Mouse (Mus musculus): ENCODE results near the gene Arpc2. TPM values are rescaled to one million over a fixed set of nuclear protein-coding genes. Genes with fewer than 3 reads are reported as not detected.

Arpc2 gene
- polyA plus RNA-seq, 1 experiment from 2014 or later = 370 TPM

DNA sequence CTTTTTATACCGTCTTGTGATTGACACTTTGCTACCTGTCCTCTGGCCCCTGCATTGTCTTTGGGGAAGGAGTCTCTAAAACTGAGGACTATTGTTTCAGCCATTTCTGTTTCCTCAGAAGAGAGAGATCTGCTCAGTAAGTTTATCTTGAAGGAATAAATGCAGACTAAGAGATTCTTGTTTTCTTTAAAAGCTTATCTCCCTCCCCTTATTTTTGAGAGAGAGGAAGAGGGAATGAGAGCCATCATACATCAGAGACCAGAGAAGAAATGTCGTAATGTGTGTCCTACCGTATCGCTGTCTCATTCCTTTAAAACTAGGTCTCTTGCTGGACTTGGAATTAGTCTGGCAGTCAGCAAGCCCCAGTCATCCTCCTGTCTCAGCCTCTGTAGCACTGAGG lies 4.9 kb downstream of the Arpc2 start:
- H3K9me3 ChIP-seq (replicated peaks) = no peaks in the 10 kb centered on the region
- no peak overlapping the region for H3K9ac ChIP-seq
- no peak overlapping the region for H3K4me2 ChIP-seq (replicated peaks)
- ATAC-seq (ENCODE audit: low FRiP score) = no peak
- H3K4me3 ChIP-seq = no peak overlapping the region
- no peaks in the 10 kb centered on the region for H3K36me3 ChIP-seq
- WGBS = 86% methylated on average over 4 of the region's 4 CpGs
- no peaks in the 10 kb centered on the region for H3K27me3 ChIP-seq
- H3K4me1 ChIP-seq = peaks cover 32% of the 10 kb centered on the region
- H3K27ac ChIP-seq = no peak overlapping the region

GRCm38 (mm10) chr1:74245525-74245924 lies 9.6 kb downstream of the Arpc2 start:
- 92% methylated on average over 2 of the region's 2 CpGs for whole genome bisulfite sequencing
- Histone ChIP-seq H3K9ac (no peak overlapping the region), H3K4me2 (replicated peaks) (no peak overlapping the region), H3K4me1 (0 out of 2 replicates have a peak, but pooled peaks cover under 1% of the 10 kb centered on the region), H3K27me3 (no peaks in the 10 kb centered on the region), H3K27ac (no peak overlapping the region), H3K36me3 (peaks cover 19% of the 10 kb centered on the region), H3K9me3 (replicated peaks) (no peaks in the 10 kb centered on the region), H3K4me3 (no peak overlapping the region)
- ATAC-seq (ENCODE audit: low FRiP score) = no peak

DNA sequence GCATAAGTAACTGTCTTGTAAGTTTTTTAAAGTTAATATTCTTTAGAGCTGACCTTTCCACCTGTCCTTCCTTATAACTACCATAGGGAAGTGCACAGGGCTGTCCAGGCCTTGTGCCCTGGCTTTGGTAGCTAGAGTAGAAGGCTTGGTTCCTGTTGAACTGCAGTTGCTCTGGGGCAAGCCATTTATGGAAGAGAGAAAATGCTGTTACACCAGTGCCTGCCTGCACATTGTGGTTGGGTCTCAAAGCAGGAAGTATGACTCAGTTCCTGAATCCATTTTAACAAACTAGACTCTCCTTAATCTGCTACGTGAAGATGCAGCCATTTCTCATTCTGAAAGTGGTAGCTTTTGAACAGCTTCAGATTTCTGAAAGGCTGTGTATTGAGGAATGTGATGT lies 12.9 kb downstream of the Arpc2 start:
- Histone ChIP-seq H3K27ac (no peak overlapping the region), H3K4me3 (no peak overlapping the region), H3K9ac (no peak overlapping the region), H3K27me3 (no peaks in the 10 kb centered on the region), H3K4me2 (replicated peaks) (no peak overlapping the region), H3K4me1 (no peaks in the 10 kb centered on the region), H3K36me3 (peaks cover 45% of the 10 kb centered on the region), H3K9me3 (replicated peaks) (no peaks in the 10 kb centered on the region)
- ATAC-seq (ENCODE audit: low FRiP score) = no peak
- WGBS = 83% methylated on average over 1 of the region's 1 CpGs

DNA sequence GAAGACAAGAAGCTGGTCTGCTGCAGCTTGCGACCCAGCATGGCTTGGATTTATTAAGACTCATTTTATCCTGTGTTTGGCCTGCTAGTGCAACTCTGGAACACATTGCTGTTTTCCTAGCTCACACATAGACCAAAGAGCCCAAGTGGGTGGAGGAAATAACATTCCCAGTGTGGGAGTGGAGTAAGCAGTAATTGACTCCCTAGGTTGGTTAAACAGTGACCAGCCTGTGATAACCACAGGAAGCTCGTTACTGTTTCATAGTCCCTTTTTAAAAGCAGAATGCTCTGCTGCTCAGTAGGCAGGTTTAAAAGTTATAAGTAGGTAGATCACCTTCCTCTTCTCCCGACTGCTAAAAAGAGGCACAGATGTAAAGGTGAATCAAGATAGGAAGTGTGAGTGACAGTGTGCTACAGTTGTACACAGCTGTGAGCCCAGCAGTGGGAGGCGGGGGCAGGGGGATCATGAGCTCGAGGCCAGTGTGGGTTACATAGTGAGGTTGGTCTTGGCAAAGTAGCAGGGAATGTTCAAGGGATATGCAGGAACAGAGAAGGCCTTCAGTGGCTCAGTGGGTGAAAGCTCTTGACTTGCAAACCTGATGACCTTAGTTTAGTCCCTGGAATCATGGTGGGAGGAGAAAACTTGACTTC lies 13.6 kb downstream of the Arpc2 start:
- H3K4me3 ChIP-seq = no peak overlapping the region
- ATAC-seq (ENCODE audit: low FRiP score) = no peak
- H3K4me1 ChIP-seq = no peaks in the 10 kb centered on the region
- H3K4me2 ChIP-seq (replicated peaks) = no peak overlapping the region
- WGBS = 80% methylated on average over 5 of the region's 5 CpGs
- H3K9ac ChIP-seq = no peak overlapping the region
- peaks cover 45% of the 10 kb centered on the region for H3K36me3 ChIP-seq
- no peaks in the 10 kb centered on the region for H3K9me3 ChIP-seq (replicated peaks)
- no peak overlapping the region for H3K27ac ChIP-seq
- H3K27me3 ChIP-seq = no peaks in the 10 kb centered on the region

GRCm38 (mm10) chr1:74250096-74250495 lies 14.2 kb downstream of the Arpc2 start:
- WGBS = 93% methylated on average over 4 of the region's 4 CpGs
- H3K4me1 ChIP-seq = no peaks in the 10 kb centered on the region
- peaks cover 49% of the 10 kb centered on the region for H3K36me3 ChIP-seq
- no peaks in the 10 kb centered on the region for H3K9me3 ChIP-seq (replicated peaks)
- H3K27ac ChIP-seq = no peak overlapping the region
- H3K27me3 ChIP-seq = no peaks in the 10 kb centered on the region
- H3K9ac ChIP-seq = no peak overlapping the region
- no peak for ATAC-seq (ENCODE audit: low FRiP score)
- no peak overlapping the region for H3K4me3 ChIP-seq
- H3K4me2 ChIP-seq (replicated peaks) = no peak overlapping the region

DNA sequence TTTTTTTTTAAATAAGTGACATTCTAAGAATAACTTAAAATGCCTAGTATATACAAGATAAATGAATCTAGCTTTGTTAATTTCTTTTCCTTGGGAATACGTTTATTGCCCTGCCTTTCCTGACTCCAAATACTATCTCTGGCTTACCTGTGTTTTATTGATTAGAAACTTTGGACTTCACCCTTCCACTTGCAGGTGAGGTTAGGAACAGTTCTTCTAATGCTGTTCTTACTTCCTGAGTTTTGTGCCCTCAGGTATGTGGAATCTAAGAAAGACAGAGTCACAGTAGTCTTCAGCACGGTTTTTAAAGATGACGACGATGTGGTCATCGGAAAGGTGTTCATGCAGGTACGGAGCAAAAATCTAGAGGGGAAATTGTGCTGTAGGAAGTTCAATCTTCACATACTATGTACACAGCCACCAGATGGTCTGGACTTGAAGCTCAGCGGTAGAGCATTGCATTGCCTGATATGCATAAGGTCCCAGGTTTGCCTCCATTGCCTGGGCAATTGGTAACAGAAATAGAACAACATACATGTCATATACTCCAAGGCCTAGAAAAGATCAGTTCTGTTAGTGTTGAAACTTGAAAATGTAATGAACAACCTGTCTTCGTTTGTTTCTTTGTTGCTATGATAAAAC lies 19.9 kb downstream of the Arpc2 start:
- no peak overlapping the region for H3K9ac ChIP-seq
- peaks cover 71% of the 10 kb centered on the region for H3K36me3 ChIP-seq
- H3K4me3 ChIP-seq = no peak overlapping the region
- H3K27ac ChIP-seq = no peak overlapping the region
- no peak overlapping the region for H3K4me2 ChIP-seq (replicated peaks)
- H3K9me3 ChIP-seq (replicated peaks) = no peaks in the 10 kb centered on the region
- no peaks in the 10 kb centered on the region for H3K27me3 ChIP-seq
- no peaks in the 10 kb centered on the region for H3K4me1 ChIP-seq
- WGBS = 98% methylated on average over 8 of the region's 8 CpGs
- no peak for ATAC-seq (ENCODE audit: low FRiP score)

DNA sequence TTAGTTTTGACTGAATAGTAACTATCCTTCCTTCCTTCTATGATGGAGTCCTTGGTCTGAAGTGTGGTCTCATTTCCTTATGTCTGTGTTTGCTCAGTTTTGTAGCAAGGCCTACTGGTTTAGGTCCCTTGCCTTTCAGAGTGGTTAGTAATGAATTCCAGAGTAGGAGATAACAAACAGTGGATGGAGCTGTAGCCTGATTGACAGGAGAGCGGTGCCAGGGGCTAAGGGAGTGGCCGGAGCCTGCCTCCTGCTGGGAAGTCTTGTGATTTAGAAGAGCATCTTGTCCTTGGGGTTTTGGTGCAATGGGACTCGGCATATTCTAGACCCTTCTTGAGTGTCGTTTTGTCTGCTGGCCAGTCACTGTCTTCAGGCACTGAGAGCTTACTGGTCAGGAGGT lies 20.9 kb downstream of the Arpc2 start:
- Histone ChIP-seq H3K4me2 (replicated peaks) (no peak overlapping the region), H3K4me1 (no peaks in the 10 kb centered on the region), H3K9ac (no peak overlapping the region), H3K9me3 (replicated peaks) (no peaks in the 10 kb centered on the region), H3K36me3 (peaks cover 66% of the 10 kb centered on the region), H3K27me3 (no peaks in the 10 kb centered on the region), H3K4me3 (no peak overlapping the region), H3K27ac (no peak overlapping the region)
- 83% methylated on average over 4 of the region's 4 CpGs for WGBS
- no peak for ATAC-seq (ENCODE audit: low FRiP score)

GRCm38 (mm10) chr1:74262510-74262909 lies 26.6 kb downstream of the Arpc2 start:
- H3K4me3 ChIP-seq = no peak overlapping the region
- WGBS = 94% methylated on average over 6 of the region's 6 CpGs
- no peak overlapping the region for H3K4me2 ChIP-seq (replicated peaks)
- H3K27ac ChIP-seq = no peak overlapping the region
- no peak overlapping the region for H3K9ac ChIP-seq
- H3K27me3 ChIP-seq = no peaks in the 10 kb centered on the region
- no peak for ATAC-seq (ENCODE audit: low FRiP score)
- H3K9me3 ChIP-seq (replicated peaks) = no peaks in the 10 kb centered on the region
- H3K36me3 ChIP-seq = peaks cover 82% of the 10 kb centered on the region
- H3K4me1 ChIP-seq = no peaks in the 10 kb centered on the region

DNA sequence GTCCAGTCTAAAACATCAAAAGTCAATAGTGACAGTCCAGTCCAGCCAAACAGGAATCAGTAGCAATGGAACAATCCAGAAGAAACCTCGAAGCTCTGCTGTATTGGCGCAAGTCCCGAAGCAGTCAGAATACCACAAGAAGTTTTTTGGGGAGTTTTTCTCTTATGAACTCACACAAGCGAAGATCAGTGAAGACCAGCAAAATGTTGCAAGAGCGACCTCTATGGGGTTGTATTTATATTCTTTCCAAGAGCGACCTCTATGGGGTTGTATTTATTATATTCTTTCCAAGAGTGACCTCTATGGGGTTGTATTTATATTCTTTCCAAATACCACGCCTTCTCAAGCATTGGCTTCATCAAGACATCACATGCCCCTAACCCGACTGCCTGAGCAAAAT lies 32.9 kb downstream of the Arpc2 start:
- H3K9me3 ChIP-seq (replicated peaks) = no peaks in the 10 kb centered on the region
- WGBS = 89% methylated on average over 8 of the region's 8 CpGs
- no peaks in the 10 kb centered on the region for H3K27me3 ChIP-seq
- no peak for ATAC-seq (ENCODE audit: low FRiP score)
- no peak overlapping the region for H3K27ac ChIP-seq
- no peak overlapping the region for H3K9ac ChIP-seq
- no peaks in the 10 kb centered on the region for H3K4me1 ChIP-seq
- peaks cover 49% of the 10 kb centered on the region for H3K36me3 ChIP-seq
- H3K4me3 ChIP-seq = no peak overlapping the region
- H3K4me2 ChIP-seq (replicated peaks) = no peak overlapping the region

- no peaks in the 10 kb centered on the region for H3K27me3 ChIP-seq
- H3K9ac ChIP-seq = no peak overlapping the region
- no peaks in the 10 kb centered on the region; the same call in 1 of the 2 replicates for H3K4me1 ChIP-seq
- H3K9me3 ChIP-seq (replicated peaks) = no peaks in the 10 kb centered on the region
- no peak for ATAC-seq (ENCODE audit: low FRiP score)
- no peak overlapping the region for H3K27ac ChIP-seq
- H3K36me3 ChIP-seq = peaks cover 22% of the 10 kb centered on the region
- 82% methylated on average over 4 of the region's 4 CpGs for WGBS
- no peak overlapping the region for H3K4me2 ChIP-seq (replicated peaks)
- H3K4me3 ChIP-seq = no peak overlapping the region
These were observed 35.8 kb downstream of the Arpc2 start for GRCm38 (mm10) chr1:74271659-74272058.

GRCm38 (mm10) chr1:74275015-74275414 lies 39.1 kb downstream of the Arpc2 start:
- Histone ChIP-seq H3K4me2 (replicated peaks) (no peak overlapping the region), H3K4me1 (peaks cover 3% of the 10 kb centered on the region; the same call in 1 of the 2 replicates), H3K27ac (no peak overlapping the region), H3K36me3 (peaks cover 16% of the 10 kb centered on the region), H3K27me3 (no peaks in the 10 kb centered on the region), H3K9ac (no peak overlapping the region), H3K4me3 (no peak overlapping the region), H3K9me3 (replicated peaks) (no peaks in the 10 kb centered on the region)
- no peak for ATAC-seq (ENCODE audit: low FRiP score)
- 44% methylated on average over 9 of the region's 9 CpGs for WGBS

- 69% methylated on average over 6 of the region's 6 CpGs for WGBS
- Histone ChIP-seq H3K4me2 (replicated peaks) (no peak overlapping the region), H3K9ac (no peak overlapping the region), H3K9me3 (replicated peaks) (no peaks in the 10 kb centered on the region), H3K36me3 (peaks cover 36% of the 10 kb centered on the region), H3K27ac (no peak overlapping the region), H3K4me3 (no peak overlapping the region), H3K4me1 (peaks cover 3% of the 10 kb centered on the region; the same call in 1 of the 2 replicates), H3K27me3 (no peaks in the 10 kb centered on the region)
- ATAC-seq (ENCODE audit: low FRiP score) = no peak
These were observed 41.2 kb downstream of the Arpc2 start for GRCm38 (mm10) chr1:74277041-74277440.

All from hindbrain, embryonic 12.5 days (tissue).